Mouse (Mus musculus) lung, postnatal 25 days (tissue): ENCODE data around the gene Rnf212b.
A peak's percentile ranks its signal among the peaks of the same experiment; 100 is the strongest.
"Not testable (repeated sequence)": the region's sequence is repeated elsewhere in the genome, so short reads cannot be mapped to it uniquely, and the experiment has no call there.

Source experiments
- DNase-seq: peaks from one replicate; pipeline ENCODE4 v3.0.0; 2022; ENCODE audit warnings: low spot score

Rnf212b gene

DNA sequence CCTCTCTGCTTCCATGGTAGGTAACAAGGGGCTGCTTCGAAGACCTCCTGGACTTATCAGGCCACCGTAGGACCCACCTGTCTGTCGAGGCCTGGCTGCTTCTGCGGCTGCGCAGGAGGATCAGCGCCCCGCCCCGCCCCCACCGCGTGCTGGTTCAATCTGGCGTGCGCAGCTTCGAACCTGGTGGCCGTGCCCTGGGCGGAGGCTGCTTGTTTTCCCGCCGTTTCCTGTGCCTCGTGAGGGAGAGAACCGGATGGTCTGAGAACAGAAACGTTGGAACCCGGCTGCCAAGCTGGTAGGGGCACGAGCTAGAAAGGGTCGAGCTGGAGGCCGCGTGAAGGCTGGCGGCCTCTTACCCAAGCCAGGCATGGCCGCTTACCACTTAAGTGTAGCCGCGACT, at the start of gene Rnf212b:
Gene Rnf212b, plus strand, starts transcription at position 151 of the 400 bp plus-strand sequence.
- no peak for DNase-seq

DNA sequence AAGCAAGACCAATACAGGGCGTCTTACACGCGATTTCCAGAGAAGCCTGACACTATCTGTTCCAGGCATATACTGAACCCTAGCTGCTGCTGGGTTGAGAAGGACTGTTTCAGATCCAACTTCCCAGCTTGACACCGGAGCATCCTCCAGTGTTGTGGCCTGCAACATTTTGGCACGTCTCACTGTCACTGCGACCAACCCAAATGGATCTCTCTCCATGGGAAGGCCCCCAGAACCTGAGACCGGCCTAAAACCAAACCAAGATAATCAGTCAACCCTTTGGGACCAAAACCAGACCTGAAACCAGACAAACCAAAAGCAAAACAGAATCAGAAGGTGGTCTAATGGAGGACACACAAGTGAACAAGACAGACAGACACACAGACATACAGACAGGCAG, 47.0 kb upstream of the Rnf212b start:
- not testable (repeated sequence) for DNase-seq

DNA sequence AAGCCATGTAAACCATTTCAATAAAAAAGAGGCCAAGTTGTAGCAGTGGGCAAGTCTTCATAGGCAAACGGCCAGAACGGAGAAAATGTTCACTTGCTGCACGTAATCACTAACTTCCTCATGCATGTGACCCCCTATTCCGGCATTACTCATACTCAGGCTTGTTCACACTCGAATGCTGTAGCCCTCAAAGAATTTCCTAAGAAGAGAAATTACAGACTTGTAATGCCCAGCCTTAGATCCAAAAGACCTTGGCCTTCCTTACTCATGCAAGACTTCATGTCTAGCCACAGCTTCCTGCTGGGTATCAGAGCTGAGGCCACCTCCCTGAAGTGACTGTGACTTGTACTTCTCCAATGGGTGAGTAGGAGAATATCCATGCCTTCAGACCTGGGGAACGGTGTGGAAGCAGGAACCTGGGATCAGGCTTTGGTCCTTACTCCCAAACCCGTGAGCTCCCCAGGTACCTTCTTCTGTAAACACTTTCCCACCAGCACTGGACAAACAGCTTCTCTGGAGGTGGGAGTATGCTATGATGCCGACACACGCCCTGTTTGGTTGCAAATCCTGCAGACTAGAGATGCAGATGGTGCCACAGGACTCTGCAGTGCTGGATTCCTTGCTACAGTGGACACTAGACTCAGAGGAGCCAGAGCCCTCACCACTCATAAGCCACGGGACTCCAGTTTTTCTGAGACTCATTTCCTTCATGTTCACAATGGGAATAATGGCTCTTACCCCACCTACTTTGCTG, 45.5 kb upstream of the Rnf212b start:
- DNase-seq, result peak; percentile 18

DNA sequence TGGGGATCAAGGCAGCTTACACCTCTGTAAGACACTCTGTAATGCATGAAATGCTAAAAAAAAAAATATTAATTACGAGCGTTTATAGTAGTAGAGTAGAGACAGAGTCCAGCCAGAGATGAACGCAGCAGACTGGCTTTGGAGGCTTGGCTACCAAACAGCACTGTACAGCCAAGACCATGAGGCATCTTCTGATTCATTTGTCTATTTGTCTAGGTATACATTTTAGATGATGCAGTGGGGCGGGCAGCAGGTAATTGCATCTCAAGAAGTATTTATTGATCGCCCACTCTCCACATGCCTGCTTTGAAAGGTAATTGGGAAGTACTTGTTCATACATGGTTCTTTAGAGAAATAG, 44.9 kb upstream of the Rnf212b start:
- DNase-seq, result no peak

DNA sequence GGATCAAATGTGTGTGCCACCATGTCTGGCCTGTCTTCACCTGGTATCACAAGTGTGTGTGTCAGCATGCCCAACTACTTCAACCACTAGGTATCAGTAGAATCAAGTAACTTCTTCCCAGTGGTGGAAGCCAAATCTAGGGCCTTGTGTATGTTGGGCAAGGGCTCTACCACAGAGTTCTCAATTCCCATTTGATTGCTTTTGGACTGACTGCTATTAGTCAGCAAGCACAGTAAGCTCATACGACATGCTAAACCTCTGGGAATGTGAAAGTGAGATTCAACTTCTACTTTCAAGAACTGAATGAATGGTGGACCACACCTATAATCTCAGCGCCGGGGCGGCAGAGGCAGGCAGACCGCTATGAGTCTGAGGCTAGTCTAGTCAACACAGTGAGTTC, 43.6 kb upstream of the Rnf212b start:
- no peak for DNase-seq

DNA sequence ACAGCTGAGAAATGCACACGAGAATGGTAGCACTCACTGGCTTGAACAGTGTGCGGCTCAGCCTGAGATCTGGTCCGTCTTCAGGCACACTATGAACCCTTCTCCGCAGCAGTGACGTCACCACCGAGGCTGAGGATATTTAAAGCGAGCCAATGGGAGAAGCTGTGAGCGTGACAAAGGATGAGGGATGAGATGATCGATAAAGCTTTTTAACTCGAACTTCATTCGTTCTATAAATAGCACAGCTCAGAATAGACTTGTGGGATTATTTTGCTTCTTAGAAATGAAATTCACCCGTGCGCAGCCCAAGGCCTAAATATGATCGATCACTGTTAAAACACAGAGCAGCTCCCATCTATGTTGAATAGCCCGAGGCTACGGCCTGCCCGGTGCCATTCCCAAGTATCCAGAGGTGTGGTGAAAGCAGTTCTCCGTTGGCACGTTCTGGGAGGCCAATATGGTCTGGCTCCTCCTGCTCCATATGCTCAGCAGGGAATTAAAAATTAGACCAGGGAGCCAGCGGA, 41.5 kb upstream of the Rnf212b start:
- DNase-seq, result no peak

DNA sequence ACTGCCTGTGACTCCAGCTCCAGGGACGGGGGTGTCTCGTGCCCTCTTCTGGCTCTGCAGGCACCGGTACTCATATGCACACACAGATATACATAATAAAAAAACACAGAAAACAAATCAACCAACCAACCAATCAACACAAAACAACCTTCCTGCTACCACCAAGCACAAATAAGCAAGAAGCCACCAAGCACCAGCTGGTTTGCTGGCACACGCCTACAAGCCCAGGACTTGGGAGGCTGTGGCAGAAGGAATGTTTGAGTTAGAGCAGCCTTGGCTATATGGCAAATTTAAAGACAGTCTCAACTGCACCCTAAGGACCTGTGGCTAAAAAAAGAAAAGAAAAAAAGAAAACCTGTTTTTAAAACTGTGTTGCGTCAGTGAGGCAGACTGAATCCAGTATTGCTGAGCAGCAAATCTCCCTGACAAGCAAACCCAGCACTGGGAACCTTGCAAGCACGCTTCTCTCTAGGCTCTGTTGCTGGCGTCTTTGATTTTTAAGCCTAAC, 38.4 kb upstream of the Rnf212b start:
- DNase-seq, result no peak

DNA sequence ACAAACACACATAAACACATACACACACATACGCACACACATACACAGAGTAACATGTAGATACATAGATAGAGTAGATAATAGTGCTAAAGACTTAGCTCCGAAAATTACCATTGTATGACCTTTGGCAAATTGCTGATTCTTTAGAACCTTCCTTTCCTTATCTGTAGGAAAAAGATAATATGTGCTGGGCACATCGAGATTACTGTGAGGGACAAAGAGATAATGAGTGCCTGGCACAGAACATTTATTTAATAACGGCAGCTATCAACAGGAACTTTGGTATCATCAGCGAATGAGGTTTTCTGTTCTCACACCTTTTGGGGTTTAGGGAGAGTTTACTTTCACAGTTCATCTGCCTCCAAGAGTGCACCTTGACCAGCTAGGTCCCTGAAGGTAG, 37.2 kb upstream of the Rnf212b start:
- DNase-seq, result no peak

DNA sequence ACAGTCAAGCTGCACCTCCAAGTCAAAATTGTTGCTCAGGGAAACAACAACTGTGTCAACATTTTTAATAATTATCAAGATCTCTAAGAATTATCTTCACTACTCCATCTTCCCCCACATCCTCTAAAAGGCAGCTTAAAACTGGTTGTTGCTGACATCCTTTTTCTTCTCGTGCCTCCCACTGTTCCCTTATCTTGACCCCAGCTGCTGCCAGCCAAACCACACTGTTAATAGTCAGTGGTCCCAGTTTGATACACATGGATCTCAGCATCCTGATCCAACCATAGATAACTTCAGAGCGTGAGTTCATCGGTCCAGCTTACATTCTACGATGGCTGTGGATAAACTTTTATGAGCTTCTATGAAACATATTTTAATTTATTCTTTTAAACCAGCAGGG, 36.0 kb upstream of the Rnf212b start:
- no peak for DNase-seq

DNA sequence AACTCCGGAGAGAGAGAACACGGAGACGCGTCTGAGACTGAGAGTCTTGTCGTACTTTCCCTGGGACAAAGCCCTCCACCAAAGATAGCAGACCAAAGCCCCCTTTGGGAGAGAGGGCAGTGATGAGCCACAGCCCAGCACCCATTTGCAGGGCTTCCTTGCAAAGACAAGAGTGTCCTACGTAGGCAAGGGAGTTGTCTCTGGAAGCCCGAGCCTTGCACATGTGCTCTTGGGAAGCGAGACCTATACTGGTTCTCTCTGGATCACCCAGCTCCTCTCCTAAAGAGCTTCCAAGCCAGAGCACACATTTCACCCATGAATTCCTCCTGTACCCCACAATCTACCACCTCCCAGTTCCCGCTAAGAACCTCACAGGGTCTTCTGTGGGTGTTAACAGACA, 33.9 kb upstream of the Rnf212b start:
- no peak for DNase-seq

DNA sequence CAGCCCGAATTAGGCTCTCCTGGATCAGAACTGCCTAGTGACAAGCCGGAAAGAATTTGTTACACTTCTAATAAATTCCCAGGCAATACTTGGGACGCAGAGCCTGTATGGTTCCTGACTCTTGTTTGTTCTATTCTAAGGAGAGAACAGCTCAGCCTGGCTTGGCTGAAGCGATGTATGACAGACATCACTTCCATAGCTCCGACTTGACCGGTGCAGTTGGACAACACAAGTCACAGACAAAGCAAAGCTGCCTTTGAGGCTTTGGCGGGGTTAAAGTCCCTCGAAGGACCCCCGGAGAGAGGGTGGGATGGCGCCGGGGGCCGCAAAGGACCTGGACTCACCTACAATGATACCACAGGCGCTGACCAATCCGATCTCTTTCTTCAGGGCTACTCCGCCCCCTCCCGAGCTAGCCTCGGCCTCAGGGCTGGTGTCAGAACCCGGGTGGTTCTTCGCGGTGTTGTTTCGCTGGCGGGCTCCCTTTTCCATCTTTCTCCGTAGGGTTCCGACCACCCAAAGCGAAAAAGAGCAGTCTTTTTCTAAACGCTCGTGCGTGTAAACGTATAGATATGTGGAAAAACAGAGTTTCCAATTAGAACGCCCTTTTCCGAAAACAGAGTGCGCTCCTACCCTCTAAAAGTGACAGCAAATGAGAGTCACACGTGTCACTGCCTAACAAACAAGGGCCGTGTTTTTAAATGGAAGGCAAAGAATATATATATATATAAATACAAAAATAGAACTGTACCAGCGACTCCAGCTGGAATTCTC, 32.9 kb upstream of the Rnf212b start:
- DNase-seq, result peak; percentile 20

DNA sequence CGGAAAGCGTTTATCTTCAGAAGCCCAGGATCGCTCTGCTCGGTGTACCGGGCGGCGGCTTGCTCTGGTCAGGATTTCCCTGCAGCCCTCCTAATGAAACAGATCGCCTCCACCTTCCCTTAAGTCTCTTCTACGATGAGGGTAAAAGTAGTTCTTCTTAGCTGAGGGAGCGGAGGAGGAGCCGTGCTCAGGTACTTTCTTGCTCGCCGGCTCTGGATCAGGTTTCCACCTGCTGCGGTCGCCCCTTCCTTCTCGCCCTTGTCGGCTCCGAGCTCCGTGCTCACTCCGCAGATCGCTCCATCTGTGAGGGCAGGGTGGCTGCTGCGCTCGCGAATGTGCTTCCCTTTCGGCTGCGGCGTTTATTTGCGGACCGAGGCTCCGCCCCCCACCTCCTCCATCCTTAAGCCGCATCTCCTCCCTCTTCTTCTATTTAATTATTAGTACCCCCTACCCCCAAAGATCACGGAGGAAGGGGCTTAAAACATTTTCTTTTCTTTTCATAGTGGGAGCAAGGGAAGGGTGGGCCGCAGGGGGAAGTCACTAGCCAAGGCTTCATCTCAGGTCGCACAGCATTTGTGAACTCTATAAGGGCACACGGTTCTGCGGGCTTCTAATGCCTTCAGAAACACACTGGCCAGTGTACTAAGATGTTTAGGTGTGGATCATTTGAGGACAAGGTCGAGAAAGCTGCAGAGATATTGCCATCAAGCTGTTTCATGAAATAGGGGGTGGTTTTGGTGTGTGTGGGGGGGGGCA, 32.2 kb upstream of the Rnf212b start, which contains the start of gene Slc7a8:
Gene Slc7a8, minus strand, starts transcription at position 337 of the 756 bp plus-strand sequence.
- DNase-seq, result peak; percentile 26

DNA sequence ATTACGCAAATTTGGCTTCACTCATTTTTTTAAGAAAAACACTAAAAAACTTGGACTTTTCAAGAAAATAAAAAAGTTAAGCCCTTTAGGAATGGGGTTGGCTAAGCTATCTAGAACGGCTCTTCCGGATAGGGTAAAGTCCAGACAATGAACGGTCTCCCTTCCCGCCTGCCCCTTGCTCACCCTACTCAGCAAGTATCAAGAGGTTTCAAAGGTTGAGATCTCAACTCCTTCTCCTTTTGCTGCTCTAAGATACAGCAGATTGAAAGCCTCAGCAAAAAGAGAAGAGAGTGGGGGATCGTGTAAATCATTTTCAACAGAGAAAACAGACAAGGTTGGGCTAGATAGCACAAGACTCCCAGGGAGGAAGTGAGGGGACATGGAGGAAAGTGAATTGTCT, 31.0 kb upstream of the Rnf212b start:
- DNase-seq, result no peak

DNA sequence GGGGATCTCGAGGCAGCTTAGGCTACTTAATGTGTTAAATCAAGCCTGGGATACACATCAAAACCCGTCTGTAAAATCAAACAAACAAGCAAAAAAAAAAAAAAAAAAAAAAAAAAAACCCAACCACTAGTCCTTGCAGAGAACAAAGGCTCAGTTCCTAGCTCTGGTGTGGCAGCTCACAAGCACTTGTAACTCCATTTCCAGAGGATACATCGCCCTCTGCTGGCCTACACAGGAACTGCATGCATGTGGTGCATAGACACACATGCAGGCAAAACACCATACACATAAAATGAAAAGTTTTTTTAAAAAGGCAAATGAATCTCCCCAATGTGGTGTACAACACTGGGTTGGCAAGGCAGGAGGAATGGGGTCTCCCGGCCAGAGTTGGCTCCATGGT, 28.0 kb upstream of the Rnf212b start:
- peak; percentile 60 for DNase-seq

DNA sequence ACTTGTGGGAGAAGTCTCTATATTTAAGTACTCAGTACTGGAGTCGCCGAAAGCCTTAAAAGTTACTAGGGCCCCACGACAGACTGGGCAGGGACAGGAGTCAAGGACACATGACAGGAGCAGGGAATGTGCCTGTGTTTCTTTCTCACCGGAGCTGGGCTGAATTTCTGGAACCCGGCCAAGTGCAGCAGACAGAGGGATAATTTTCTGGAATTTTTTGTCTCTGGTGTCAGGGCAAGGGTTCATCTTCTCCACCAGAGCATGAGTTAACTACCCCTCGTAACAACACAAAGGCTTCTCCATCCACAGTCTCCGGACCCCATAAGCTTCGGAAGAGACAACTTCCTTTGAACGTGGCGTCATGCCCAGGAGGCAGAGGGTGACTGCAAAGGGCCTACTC, 27.5 kb upstream of the Rnf212b start:
- no peak for DNase-seq

DNA sequence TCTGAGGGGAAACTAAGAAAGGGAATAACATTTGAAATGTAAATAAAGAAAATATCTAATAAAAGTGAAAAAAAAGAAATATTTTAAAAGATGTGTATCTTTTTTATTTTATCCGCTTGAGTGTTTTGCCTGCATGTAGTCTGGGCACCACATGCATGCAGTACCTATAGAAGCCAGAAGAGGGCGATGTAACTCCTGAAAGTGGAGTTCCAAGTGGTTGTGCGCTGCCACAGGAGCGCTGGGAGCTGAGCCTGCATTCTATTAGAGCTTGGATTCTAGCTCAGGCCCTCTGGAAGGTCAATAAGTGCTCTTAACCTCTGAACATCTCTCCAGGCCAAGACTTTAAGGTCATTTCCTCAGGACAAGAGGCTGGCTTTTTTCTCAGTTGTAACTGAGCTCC, 26.7 kb upstream of the Rnf212b start:
- no peak for DNase-seq

DNA sequence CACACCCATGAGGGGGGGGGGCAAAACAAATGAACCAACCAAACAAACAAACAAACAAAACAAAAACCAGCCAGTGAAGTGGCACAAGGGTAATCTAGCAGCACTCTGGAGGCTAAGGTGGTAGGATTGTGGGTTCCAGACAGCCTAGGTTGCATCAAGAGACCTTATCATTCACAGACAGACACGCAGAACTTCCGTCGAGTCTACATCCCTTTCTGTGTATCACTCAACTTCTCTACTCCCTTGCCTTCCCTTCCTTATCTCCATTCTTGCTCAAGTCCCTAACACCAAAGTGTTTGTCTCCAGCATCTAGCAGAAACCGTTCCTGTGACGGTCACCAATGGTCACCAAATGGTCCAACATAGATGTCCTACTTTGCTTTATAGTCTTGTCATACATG, 25.7 kb upstream of the Rnf212b start:
- no peak for DNase-seq

DNA sequence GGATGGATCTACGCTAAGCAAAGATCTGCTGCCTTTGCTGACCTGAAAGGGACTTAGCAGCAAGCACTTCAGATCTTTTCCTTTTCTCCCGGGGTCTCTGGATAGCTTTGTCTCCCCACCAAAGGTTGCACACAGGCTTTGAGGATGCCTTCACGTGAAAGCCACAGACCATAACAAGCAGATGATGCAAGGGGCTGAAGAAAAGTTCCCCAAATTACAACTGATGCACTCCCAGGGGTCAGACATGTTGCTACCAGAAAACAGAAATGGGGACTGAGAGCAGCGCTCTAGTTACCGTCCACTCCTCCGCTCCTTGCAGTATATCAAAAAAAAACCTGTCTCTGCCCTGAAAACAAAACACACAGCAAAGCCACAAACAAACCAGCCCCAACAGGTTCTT, 21.8 kb upstream of the Rnf212b start:
- no peak for DNase-seq

DNA sequence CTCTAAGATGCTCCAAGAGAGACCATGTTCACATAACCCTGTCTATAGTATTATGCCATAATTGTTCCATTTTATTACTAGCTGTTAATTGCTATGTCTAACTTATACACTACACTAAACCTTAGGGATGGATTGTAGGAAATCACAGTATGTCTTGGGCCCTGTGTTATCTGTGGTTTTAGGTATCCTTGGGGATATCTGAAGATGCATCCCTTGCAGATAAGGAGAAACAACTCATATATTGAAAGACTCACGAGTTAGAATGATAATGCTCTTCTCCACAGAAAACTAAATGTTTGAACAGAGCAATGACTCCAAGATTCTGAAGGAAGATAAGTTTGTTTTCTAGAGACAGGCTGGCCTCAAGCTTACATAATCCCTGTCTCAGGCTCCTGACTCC, 20.6 kb upstream of the Rnf212b start:
- no peak for DNase-seq

DNA sequence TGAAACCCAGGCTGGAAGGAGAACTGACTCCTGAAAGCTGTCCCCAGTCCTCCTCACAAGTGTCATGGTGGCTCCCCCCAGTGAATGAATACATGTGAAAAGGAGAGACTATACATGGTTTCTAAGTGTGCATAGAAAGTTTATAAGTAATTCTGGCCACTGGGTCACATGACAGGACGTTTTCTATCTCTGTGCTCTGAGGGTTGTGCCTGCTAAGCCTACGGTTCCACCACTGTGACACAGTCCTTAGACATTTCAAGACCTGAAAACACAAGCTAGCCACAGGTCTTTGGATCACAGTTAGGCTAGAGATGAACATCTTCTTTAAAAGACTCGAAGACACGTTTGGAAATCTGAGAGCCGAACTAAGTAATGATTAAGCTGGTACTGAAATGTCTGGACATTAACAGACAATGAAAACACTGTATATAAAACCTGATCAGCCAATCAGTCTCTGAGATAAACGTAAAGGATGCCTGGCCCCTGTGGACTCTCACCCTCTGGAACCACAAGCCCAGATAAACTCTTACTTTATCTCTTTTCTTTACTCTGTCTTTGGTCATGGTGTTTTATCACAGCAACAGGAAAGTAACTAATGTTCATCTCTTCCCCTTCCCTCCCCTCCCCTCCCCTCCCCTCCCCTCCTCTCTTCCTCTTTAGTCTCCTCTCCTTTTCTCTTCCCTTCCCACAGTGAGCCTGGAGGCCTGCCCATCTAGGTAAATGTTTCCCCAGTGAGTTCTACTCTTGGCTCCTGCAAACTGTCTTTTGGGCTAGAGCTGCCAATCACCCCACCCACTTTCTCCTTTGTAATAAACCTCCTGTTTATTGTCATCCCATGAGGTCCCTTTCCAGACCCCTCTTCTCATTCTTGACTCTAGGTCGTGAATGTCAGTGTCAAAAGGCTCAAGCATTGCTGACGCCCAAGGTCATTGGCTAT, 19.8 kb upstream of the Rnf212b start:
- DNase-seq, result no peak

DNA sequence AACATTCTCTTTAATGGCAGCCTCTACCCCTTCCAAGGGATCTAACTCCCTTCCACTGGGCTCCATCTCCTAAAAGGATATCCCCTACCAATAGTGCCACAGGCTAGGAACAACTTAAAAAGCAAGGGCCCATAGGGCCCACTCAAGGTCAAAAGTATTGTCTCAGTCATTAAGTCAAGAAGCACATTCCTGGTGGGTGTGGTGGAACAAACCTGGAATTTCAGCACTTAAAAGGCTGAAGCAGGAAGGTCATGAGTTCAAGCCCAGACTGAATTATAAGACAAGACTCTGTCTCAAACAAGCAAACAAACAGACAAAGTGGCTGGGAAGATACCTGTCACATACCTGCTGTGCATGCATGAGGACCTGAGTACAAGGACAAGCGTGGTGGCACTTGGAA, 18.0 kb upstream of the Rnf212b start:
- DNase-seq, result no peak
